Mouse (Mus musculus) forebrain, embryonic 13.5 days (tissue): ENCODE measurements around the gene Rsl1d1. TPM values are rescaled to one million over a fixed set of nuclear protein-coding genes. Genes with fewer than 3 reads are reported as not detected.
"Not testable (repeated sequence)": the region's sequence is repeated elsewhere in the genome, so short reads cannot be mapped to it uniquely, and the experiment has no call there.

Experiments used
- ATAC-seq: fragments of 200-750 bp; cut with Nextera tagmentation; 2 replicates; pipeline ENCODE4 v1.8.0; 2017
- H3K27ac ChIP-seq: fragments of 300-500 bp; sonication (generic); 2 replicates; pipeline ENCODE4 v1.5.1; 2015; ENCODE audit warnings: inconsistent platforms, mild to moderate bottlenecking, moderate library complexity
- H3K27me3 ChIP-seq: fragments of 300-500 bp; sonication (generic); 2 replicates; pipeline ENCODE4 v1.6.1; 2015; ENCODE audit warnings: mild to moderate bottlenecking, inconsistent platforms
- H3K36me3 ChIP-seq: fragments of 300-500 bp; sonication (generic); 2 replicates; pipeline ENCODE4 v1.6.1; 2015; ENCODE audit warnings: mild to moderate bottlenecking, inconsistent platforms; ENCODE audit not compliant: poor library complexity, severe bottlenecking
- H3K4me1 ChIP-seq: fragments of 300-500 bp; sonication (generic); 2 replicates; pipeline ENCODE4 v1.6.1; 2015; ENCODE audit warnings: inconsistent platforms
- H3K4me2 ChIP-seq: fragments of 300-500 bp; sonication (generic); 2 replicates; pipeline ENCODE4 v1.6.1; 2015; ENCODE audit warnings: inconsistent platforms, mild to moderate bottlenecking, moderate library complexity
- H3K4me3 ChIP-seq: fragments of 300-500 bp; sonication (generic); 2 replicates; pipeline ENCODE4 v1.5.1; 2015; ENCODE audit warnings: mild to moderate bottlenecking, inconsistent platforms
- H3K9ac ChIP-seq: fragments of 300-500 bp; sonication (generic); 2 replicates; pipeline ENCODE4 v1.6.1; 2015; ENCODE audit warnings: mild to moderate bottlenecking, inconsistent platforms
- H3K9me3 ChIP-seq: fragments of 300-500 bp; sonication (generic); replicated peaks from 2 replicates; pipeline ENCODE4 v1.6.1; 2016; ENCODE audit warnings: inconsistent platforms
- WGBS: fragments of 180-500 bp; shearing (Covaris S2); methylation state at CpG from one replicate; pipeline ENCODE4 v1.1.7; 2015; 5-methylcytosine and 5-hydroxymethylcytosine counted together
- polyA plus RNA-seq: library from polyadenylated mRNA; unstranded; fragments of >200 nt; fragmentation: Nextera tagmentation; extraction: Ambion mirVana; gene quantifications from 2 replicates; pipeline ENCODE4 v1.2.1, GENCODE M21; 2015

The Rsl1d1 gene
- polyA plus RNA-seq, 1 experiment from 2014 or later = 193 TPM

DNA sequence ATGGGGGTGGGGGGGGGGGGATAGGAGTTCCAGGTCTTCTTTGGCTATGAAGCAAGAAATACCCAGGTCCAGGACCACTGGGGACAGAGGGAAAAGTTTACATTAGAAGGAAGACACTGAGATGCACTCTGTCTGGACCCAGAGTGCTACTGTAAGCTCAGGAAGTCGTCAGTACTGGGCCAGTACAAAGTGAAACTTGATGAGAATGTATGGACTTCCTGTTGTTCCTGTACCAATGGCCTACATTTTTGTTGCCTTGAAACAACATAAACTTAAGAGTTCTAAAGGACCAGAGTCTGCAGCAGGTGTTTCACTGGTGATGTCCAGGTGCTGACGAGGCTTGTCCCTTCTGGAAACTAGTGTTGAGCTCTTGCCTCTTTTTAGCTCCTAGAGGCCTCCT is 25.7 kb downstream of the Rsl1d1 start:
- H3K4me2 ChIP-seq = no peak overlapping the region
- H3K27me3 ChIP-seq = no peaks in the 10 kb centered on the region; the same call in 1 of the 2 replicates
- ATAC-seq = no peak
- WGBS = 77% methylated on average over 2 of the region's 2 CpGs
- H3K4me1 ChIP-seq = peaks cover 17% of the 10 kb centered on the region
- H3K9me3 ChIP-seq = no peaks in the 10 kb centered on the region
- H3K36me3 ChIP-seq = no peaks in the 10 kb centered on the region
- H3K27ac ChIP-seq = no peak overlapping the region
- no peak overlapping the region for H3K4me3 ChIP-seq
- H3K9ac ChIP-seq = no peak overlapping the region

GRCm38 (mm10) chr16:11176884-11177244 is 26.3 kb downstream of the Rsl1d1 start:
- H3K27ac ChIP-seq = no peak overlapping the region
- peak overlapping the region; percentile 85 for H3K4me2 ChIP-seq
- peaks cover 17% of the 10 kb centered on the region for H3K4me1 ChIP-seq
- H3K9ac ChIP-seq = peak overlapping the region; percentile 88
- H3K27me3 ChIP-seq = no peaks in the 10 kb centered on the region; the same call in 1 of the 2 replicates
- H3K4me3 ChIP-seq = peak overlapping the region; percentile 88
- 4% methylated on average over 4 of the region's 4 CpGs for WGBS
- no peaks in the 10 kb centered on the region for H3K36me3 ChIP-seq
- H3K9me3 ChIP-seq = no peaks in the 10 kb centered on the region
- no peak for ATAC-seq

DNA sequence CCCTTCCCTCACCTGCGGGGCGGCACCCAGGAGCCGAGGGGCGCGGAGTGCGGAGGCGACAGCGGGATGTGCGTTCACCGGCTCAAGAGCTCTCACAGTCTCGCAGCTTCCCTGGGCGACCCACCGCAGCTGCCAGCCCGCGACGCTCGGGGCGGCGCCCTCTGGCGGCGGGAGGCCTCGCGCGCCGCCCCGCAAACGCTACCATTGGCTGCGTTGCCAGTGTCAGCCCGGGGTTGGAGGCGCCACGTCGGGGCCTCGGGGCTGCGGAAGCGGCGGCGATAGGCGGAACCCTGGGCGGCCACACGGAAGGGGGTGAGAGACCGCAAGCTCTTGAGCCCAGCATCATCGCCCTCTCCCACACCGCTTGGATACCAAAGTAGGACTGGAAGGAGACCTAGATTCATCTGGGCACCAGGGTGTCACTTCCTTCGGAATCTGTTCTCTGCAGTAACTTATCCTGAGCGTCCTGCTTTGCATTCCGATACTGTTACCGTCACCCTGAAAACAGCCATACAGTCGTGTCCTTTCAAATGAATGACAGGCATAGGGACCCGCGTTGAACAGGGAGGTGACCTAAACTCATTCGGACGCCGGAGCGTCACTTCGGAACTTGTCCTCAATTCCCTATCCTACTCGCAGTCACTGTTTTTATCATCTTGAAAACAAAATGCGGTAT is 26.8 kb downstream of the Rsl1d1 start, which contains the start of gene Zc3h7a:
TSS of gene Zc3h7a (minus strand) at position 186 of the 676 bp plus-strand sequence.
- peaks cover 17% of the 10 kb centered on the region for H3K4me1 ChIP-seq
- H3K9me3 ChIP-seq = no peaks in the 10 kb centered on the region
- H3K27ac ChIP-seq = peak within 1 kb of the TSS; percentile 86
- no peaks in the 10 kb centered on the region; the same call in 1 of the 2 replicates for H3K27me3 ChIP-seq
- peak within 1 kb of the TSS; percentile 85 for H3K4me2 ChIP-seq
- no peaks in the 10 kb centered on the region for H3K36me3 ChIP-seq
- peak; percentile 95 for ATAC-seq
- H3K4me3 ChIP-seq = peak within 1 kb of the TSS; percentile 88
- under 1% methylated on average over 55 of the region's 57 CpGs for WGBS
- H3K9ac ChIP-seq = peak within 1 kb of the TSS; percentile 88

GRCm38 (mm10) chr16:11175489-11176207 is 27.5 kb downstream of the Rsl1d1 start:
- Histone ChIP-seq H3K36me3 (no peaks in the 10 kb centered on the region), H3K27ac (peak overlapping the region; percentile 86), H3K4me3 (peak overlapping the region; percentile 88), H3K9me3 (no peaks in the 10 kb centered on the region), H3K4me2 (peak overlapping the region; percentile 85), H3K4me1 (peaks cover 17% of the 10 kb centered on the region), H3K9ac (peak overlapping the region; percentile 88), H3K27me3 (no peaks in the 10 kb centered on the region; the same call in 1 of the 2 replicates)
- WGBS = under 1% methylated on average over 63 of the region's 72 CpGs
- peak; percentile 61 for ATAC-seq

DNA sequence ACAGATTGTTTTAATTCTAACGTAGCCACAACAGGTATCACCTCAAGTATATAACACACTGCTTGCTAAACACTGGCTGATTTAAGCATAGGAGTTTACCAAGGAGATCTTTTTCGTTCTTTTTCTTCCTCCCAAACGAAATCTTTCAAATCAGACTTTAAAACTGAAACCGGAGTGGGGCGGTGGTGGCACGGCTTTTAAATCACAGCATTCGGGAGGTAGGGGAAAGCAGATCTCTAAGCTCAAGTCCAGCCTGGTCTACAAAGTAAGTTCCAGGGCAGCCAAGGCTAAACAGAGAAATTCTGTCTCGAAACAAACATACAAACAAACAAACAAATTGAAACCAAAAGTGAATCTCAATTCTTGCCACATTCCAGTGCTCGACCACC is 28.0 kb downstream of the Rsl1d1 start:
- 15% methylated on average over 9 of the region's 9 CpGs for WGBS
- no peak for ATAC-seq

DNA sequence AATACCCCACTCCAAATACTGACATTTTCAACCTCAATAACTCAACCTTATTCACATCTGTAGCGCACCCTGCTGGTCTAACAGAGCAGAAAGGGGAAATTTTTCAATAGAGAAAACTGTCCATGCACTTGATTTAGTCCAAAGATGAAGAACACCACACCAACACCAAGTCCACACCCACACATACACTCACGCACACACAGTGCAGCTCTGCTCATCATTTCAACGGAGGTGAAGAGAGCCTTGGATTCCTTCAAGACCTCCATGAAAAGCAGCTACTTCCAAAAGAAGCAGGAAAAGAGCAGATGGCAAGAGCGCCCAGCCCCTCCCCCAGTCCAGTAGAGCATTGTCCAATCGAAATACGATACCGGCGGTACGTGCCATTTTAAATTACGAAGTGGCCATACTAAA is 28.5 kb downstream of the Rsl1d1 start:
- H3K27ac ChIP-seq = no peak overlapping the region
- peak overlapping the region; percentile 85 for H3K4me2 ChIP-seq
- 7% methylated on average over 10 of the region's 10 CpGs for WGBS
- peak overlapping the region; percentile 88 for H3K9ac ChIP-seq
- H3K4me3 ChIP-seq = peak overlapping the region; percentile 88
- H3K9me3 ChIP-seq = no peaks in the 10 kb centered on the region
- peak; percentile 12; the same call in 1 of the 2 replicates for ATAC-seq
- H3K27me3 ChIP-seq = no peaks in the 10 kb centered on the region; the same call in 1 of the 2 replicates
- no peaks in the 10 kb centered on the region for H3K36me3 ChIP-seq
- peaks cover 17% of the 10 kb centered on the region for H3K4me1 ChIP-seq

More for the DNA sequence above, 28.0 kb downstream of the Rsl1d1 start:
- H3K27ac ChIP-seq = no peak overlapping the region
- H3K27me3 ChIP-seq = no peaks in the 10 kb centered on the region; the same call in 1 of the 2 replicates
- H3K36me3 ChIP-seq = no peaks in the 10 kb centered on the region
- H3K4me1 ChIP-seq = peaks cover 17% of the 10 kb centered on the region
- H3K4me3 ChIP-seq = peak overlapping the region; percentile 88
- peak overlapping the region; percentile 85 for H3K4me2 ChIP-seq
- peak overlapping the region; percentile 88 for H3K9ac ChIP-seq
- H3K9me3 ChIP-seq = no peaks in the 10 kb centered on the region

DNA sequence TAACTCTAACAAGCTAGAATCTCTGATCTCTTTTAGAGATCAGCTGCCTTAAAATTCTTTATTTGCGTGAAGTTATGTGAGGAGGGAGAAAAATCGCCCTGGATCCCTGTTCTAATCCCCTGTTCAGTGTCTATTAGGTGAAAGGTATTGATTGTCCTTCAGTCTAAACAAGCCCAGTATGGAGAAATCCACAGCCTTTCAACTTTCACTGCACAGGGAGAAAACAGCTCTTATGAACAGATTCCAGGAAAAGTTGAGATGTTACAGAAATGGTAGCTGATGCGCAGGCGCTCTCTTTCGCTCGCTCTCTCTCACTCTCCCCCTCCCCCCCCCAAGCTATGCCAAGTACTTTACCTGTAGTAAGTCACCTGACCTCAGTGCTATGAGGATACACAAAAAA is 31.5 kb downstream of the Rsl1d1 start:
- H3K36me3 ChIP-seq = no peaks in the 10 kb centered on the region
- peaks cover 12% of the 10 kb centered on the region for H3K4me1 ChIP-seq
- H3K4me2 ChIP-seq = no peak overlapping the region
- H3K9ac ChIP-seq = no peak overlapping the region
- H3K27me3 ChIP-seq = no peaks in the 10 kb centered on the region
- H3K27ac ChIP-seq = no peak overlapping the region
- WGBS = 86% methylated on average over 6 of the region's 6 CpGs
- no peaks in the 10 kb centered on the region for H3K9me3 ChIP-seq
- no peak overlapping the region for H3K4me3 ChIP-seq
- no peak for ATAC-seq

- Histone ChIP-seq H3K27ac (no peak overlapping the region), H3K27me3 (no peaks in the 10 kb centered on the region), H3K9me3 (no peaks in the 10 kb centered on the region), H3K4me1 (no peaks in the 10 kb centered on the region), H3K36me3 (peaks cover 20% of the 10 kb centered on the region), H3K4me3 (no peak overlapping the region), H3K4me2 (no peak overlapping the region), H3K9ac (no peak overlapping the region)
- ATAC-seq = no peak
- WGBS = 89% methylated on average over 2 of the region's 2 CpGs
These were observed 36.7 kb downstream of the Rsl1d1 start for GRCm38 (mm10) chr16:11166431-11166830.

GRCm38 (mm10) chr16:11164695-11165255 is 38.4 kb downstream of the Rsl1d1 start:
- Histone ChIP-seq H3K9ac (no peak overlapping the region), H3K4me1 (no peaks in the 10 kb centered on the region), H3K4me3 (no peak overlapping the region), H3K9me3 (no peaks in the 10 kb centered on the region), H3K4me2 (no peak overlapping the region), H3K36me3 (peaks cover 28% of the 10 kb centered on the region), H3K27me3 (no peaks in the 10 kb centered on the region), H3K27ac (no peak overlapping the region)
- WGBS = 85% methylated on average over 3 of the region's 3 CpGs
- no peak for ATAC-seq

DNA sequence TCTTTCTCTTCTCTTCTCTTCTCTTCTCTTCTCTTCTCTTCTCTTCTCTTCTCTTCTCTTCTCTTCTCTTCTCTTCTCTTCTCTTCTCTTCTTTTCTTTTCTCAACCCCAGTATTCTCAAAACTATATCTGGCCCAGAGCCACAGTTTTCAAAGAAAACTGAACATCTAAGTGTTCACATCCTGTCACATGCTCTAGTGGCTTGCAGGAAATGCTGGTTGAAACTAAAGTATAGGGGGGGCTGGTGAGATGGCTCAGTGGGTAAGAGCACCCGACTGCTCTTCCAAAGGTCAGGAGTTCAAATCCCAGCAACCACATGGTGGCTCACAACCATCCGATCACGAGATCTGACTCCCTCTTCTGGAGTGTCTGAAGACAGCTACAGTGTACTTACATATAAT is 45.4 kb downstream of the Rsl1d1 start:
- H3K27me3 ChIP-seq, H3K9ac ChIP-seq, ATAC-seq, H3K4me3 ChIP-seq, H3K4me2 ChIP-seq, H3K27ac ChIP-seq, H3K9me3 ChIP-seq, H3K4me1 ChIP-seq: not testable (repeated sequence)
- peaks cover 69% of the 10 kb centered on the region for H3K36me3 ChIP-seq
- WGBS = 89% methylated on average over 3 of the region's 3 CpGs

GRCm38 (mm10) chr16:11154500-11154899 is 48.6 kb downstream of the Rsl1d1 start:
- Histone ChIP-seq H3K9ac (no peak overlapping the region), H3K27ac (no peak overlapping the region), H3K4me3 (no peak overlapping the region), H3K4me1 (no peaks in the 10 kb centered on the region), H3K9me3 (no peaks in the 10 kb centered on the region), H3K4me2 (no peak overlapping the region), H3K36me3 (peaks cover 69% of the 10 kb centered on the region), H3K27me3 (no peaks in the 10 kb centered on the region)
- ATAC-seq = no peak
